Mouse (Mus musculus) heart, embryonic 16.5 days (tissue): ENCODE data around the gene Phgdh. TPM values are rescaled to one million over a fixed set of nuclear protein-coding genes. Genes with fewer than 3 reads are reported as not detected.

ENCODE experiments used
- polyA plus RNA-seq: library from polyadenylated mRNA; unstranded; fragments of >200 nt; fragmentation: Nextera tagmentation; extraction: Ambion mirVana; gene quantifications from 2 replicates; pipeline ENCODE4 v1.2.1, GENCODE M21; 2015

The Phgdh gene
- polyA plus RNA-seq, 1 experiment from 2014 or later: 112 TPM

Other genes starting within 250 kb of the Phgdh start
- gene Adam30, start 179.4 kb downstream of the Phgdh start, polyA plus RNA-seq: not detected in 2 replicates
- gene Reg4, start 117.8 kb downstream of the Phgdh start, polyA plus RNA-seq: not detected in 2 replicates
- gene Hmgcs2, start 59.6 kb downstream of the Phgdh start, polyA plus RNA-seq: 9.2 and 9.7 TPM in 2 replicates
- gene Zfp697, start 42.5 kb upstream of the Phgdh start, polyA plus RNA-seq: 9.3 and 9.8 TPM in 2 replicates
- gene Gm4450, start 117.1 kb upstream of the Phgdh start, polyA plus RNA-seq: not detected in 2 replicates
- gene Hsd3b4, start 170.5 kb upstream of the Phgdh start, polyA plus RNA-seq: not detected in 2 replicates
- gene Gm10681, start 248.8 kb upstream of the Phgdh start, polyA plus RNA-seq: not detected in 2 replicates